Mouse (Mus musculus): ENCODE data around the gene Plxna3. TPM values are rescaled to one million over a fixed set of nuclear protein-coding genes. Genes with fewer than 3 reads are reported as not detected.

Plxna3 gene
- total RNA-seq (2023; ENCODE audit: inconsistent age), result 13.3 to 19.2 TPM (median 16.1 TPM) in 4 replicates

DNA sequence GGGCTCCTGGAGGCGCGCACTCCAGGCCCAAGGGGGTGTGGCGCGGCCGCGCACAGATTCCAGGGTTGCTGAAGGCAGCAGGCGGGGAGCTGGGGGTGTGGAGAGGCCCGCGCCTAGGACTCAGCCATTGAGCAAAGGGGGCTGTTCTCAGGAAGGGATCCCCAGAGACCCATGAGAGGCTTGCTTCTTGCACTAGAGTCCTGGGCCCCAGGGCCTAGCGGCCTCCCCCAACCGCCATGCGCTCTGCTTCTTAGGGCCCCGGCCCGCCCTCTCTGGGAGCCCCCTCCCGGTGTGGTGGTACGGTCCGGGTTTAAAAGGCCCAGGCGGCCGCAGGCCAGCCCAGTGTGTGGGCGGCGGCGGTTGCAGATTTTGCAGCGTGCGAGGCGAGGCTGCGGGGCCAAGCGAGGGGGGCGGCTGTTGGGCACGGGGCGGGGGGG lies at the start of gene Plxna3:
Plxna3 (plus strand) TSS at position 342 of the 437 bp plus-strand sequence.

DNA sequence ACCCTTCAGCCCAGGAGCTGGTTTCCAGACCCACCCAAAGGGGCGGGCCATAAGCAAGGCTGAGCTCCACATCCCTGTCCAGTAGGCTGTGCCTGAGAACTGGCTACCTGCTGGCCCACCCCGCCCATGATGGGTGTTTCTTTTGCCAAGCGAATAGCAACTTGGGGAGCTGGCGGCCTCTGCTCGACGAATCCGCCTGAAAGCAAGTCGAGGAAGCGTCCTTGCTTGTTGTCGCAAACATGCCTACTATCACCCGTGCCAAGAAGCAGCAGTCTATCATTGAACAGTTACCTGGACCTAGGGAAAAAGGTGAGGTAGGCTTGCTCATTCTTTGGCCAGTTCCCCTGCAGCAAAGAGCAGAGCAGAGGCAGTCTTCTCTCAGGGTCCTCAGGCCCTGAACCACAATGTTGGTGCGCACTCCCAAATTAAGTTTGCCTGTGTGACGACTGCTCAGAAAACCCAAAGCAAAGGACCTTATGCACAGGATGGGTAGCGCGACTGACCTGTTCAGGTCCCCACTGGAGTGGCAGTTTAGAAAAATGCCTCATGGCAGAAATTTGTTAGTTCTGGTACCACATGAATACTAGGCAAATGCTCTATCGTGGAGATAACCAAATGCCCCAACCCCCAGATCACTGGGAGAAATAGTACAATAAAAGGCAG lies 47.0 kb upstream of the Plxna3 start, which contains the start of the genes Taz and Dnase1l1:
Taz (plus strand) TSS at position 181 of the 663 bp plus-strand sequence.
Dnase1l1 (minus strand) TSS at position 606 of the 663 bp plus-strand sequence.

DNA sequence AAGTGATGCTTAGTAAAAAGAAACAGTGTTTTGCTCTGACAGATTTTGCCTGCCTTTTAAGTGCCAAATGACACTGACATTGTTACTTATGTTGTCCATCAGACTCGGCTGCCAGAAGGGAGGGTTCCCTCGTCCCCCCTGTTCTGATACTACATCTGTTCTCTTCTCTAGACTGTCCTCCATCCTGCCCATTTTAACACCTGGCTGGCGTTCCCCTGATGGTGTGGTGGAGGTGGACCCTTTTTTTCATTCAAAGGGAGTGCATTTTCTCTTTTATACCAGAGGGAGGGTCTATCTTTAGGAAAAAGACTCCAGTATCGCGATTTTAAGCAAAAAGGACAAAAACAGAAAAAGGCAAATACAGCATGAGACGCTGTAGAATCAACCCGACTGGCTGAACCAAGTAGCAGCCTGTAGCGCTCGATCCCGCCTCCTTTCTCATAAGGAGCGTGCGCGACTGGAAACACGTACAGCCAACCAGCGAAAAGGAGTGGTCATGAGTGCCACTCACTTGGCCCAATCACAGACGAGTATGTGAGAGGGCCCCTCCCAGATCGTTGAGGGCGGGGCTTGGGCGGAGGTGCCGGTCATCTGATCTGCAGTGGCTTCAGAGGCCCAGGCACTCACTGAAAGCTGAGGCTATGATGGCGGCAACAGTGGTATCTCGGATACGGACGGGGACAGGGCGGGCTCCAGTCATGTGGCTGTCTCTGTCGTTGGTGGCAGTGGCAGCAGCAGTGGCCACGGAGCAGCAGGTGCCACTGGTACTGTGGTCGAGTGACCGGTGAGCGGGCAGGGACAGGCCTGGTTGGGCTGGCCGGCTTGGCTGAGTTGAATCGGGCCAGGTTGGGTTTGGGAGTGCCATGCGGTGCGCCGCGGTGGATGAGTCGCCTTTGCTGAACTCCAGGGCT lies 32.1 kb upstream of the Plxna3 start, which contains the start of gene Atp6ap1:
Atp6ap1 (plus strand) TSS at position 560 of the 911 bp plus-strand sequence.

DNA sequence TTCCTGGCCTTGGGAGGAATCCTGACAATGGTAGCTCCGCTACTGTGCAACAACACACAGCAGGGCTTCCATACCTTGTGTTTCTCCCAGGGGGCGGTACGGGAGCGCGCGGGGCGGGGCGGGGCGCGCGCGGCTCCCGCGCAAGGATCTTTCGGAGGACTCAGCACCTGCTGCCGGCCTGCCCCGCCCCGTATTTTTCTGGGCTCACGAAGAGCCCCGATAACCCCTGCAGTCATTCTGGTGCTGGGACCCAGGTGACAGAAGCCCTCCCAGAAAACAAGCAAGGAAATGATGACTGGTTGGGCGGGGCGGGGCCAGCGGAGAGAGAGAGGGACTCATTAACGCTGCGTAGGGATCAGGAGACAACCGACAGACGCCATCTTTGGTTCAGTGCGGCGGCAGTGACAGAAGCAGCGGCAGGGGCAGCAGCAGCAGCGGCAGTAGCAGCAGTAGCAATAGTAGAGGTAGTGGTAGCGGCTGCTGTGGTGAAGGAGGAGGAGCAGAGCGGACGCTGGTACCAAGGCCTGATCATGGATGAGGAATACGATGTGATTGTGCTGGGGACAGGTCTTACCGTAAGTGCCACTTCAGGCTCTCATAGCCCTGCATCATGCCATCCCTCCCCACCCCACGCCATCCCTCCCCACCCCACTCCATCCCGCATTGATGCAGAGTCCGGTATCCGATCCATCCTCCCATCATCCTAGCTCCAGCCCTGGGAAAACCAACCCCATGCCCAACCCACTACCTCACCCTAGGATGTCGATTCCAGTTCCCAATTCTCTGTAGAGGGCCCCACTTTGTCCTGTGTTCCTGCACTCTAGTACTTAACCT lies 23.8 kb upstream of the Plxna3 start, which contains the start of gene Gdi1:
Gdi1 (plus strand) TSS at position 132 of the 834 bp plus-strand sequence.

DNA sequence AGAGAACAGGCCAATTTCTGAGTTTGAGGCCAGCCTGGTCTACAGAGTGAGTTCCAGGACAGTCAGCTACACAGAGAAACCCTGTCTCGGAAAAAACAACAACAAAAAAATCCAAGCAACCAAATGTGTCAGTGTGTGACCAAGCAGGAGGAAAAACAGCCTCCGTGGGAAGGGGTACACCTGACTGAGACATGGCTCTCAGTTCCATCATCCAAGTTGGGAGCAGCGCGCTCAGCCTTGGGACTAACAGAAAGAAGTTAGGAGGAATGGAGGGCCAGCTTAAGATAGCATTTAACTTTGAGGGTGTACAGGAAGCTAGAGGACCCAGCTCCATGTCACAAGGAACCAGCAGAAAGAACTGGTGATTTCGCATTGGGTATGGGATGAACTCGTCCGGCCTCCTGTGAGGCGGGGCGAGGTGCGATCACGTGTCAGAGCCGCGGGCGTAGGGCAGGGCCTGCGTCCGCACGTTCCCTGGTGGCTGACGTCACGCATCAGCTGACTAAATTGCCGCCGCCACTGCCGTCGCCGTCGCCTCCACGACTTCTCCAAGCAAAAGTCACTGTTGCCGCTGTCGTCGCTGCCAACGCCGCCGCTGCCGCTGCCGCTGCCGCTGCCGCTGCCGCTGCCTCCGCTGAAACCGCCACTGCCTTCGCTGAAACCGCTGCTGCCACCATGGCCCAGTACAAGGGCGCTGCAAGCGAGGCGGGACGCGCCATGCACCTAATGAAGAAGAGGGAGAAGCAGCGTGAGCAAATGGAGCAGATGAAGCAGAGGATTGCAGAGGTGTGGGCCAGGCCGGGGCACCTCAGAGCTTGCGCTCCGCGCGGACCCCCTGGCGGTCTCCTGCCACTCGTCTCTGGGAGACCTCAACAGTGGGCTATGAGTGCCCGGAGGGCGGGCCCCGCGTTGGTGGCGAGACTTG lies 16.1 kb upstream of the Plxna3 start, which contains the start of gene Fam50a:
Fam50a (plus strand) TSS at position 494 of the 925 bp plus-strand sequence.

DNA sequence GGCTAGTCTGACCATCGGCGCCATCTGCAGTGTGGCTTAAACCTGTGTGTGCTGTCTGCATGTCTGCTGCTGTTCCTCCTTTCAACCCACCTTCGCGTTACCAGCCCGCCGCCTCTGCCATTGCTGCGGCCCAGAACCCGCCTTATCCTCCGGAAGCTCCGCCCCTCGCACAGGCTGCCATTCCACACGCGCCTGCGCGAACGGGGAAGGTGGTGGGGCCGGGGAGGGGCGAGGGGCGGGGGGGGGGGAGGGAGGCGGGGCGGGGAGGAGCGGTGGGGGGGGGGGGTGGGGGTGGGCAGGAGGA lies 24.6 kb downstream of the Plxna3 start, which contains the start of gene Lage3:
Lage3 (minus strand) TSS at position 152 of the 304 bp plus-strand sequence.

DNA sequence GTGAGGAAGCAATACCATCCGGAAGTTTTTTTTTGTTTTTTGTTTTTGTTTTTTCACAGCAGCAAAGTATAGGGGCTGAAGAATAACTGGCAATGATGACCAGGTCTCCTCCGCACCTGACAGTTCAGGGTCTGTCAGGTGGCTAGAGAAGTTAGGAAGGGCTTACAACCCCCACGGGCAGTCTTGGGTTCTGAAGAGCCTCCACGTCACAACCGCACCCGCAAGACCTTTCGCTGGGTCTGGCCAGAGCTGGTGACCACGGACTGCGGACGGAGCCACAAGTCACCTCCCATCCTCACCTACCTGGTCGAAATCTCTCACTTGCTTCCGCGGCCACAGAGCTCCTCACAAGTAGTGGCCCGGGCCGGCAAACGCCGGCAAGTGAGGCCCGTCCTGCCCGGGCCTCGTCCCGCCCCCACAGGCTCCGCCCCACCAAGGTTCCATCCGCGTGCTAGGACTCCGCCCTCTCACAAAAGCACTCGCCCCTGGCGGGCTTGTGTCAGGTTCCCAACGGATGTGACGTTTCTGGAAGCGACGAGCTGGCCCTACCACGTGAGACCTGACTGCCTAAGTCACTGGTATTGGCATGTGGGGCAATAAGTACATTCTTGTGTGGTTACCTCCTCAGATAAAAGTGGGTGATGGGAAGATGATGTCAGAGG lies 44.2 kb downstream of the Plxna3 start, which contains the start of the genes Ubl4a and Slc10a3:
Ubl4a (minus strand) TSS at position 331 of the 662 bp plus-strand sequence.
Slc10a3 (minus strand) TSS at position 462 of the 662 bp plus-strand sequence.

DNA sequence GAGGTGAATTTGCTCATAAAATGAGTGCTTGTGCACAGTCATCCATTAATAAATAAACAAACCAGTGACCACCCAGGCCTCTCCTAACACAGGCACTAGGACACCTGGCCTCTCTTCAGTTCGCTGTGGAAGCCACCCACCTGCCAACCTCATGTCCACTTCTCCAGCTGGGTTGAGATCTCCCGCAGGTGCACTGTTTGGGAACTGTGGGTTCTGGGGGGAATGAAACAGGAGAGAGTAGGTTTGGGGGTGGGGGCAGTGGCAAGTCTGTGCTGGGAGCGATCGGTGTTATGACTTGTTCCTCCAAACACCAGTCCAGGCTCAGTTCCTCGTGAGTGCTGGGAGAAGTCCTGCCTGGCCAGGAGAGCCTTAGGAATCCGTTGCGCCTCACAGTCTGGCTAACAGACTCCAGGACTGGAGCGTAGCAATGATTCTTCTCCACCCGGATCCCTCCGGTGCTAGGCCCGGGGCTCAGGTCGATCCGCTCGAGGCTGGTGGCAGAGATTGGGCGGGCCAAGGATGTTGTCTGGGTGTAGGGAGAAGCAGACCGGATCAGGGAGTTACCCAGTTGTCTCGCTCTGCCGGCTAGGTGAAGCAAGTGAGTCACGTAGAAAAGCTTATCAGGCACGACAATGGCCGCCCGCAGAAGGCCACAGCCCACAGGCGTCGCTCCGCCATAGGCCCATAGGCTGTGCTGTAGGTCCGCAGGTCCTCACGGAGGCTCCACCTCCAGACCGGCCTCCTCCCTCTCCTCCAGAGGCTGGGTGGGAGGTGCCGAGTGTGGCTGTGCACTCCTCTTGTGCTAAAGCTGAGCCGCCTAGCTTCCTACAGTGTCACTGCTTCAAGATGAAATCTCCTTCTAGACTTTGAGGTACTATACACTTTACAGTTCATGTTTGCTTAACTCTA lies 63.9 kb downstream of the Plxna3 start, which contains the start of the genes Fam3a and Ikbkg:
Fam3a (minus strand) TSS at position 738 of the 909 bp plus-strand sequence.
Ikbkg (plus strand) TSS at position 756 of the 909 bp plus-strand sequence.

Other genes starting within 250 kb of the Plxna3 start
- not detected in 4 replicates for gene Opn1mw, start 201.6 kb upstream of the Plxna3 start, total RNA-seq (2023; ENCODE audit: inconsistent age)
- 41.7 to 52.4 TPM (median 47.8 TPM) in 4 replicates for gene Mecp2, start 193.7 kb upstream of the Plxna3 start, total RNA-seq (2023; ENCODE audit: inconsistent age)
- not detected in 4 replicates for gene Tex28, start 161.2 kb upstream of the Plxna3 start, total RNA-seq (2023; ENCODE audit: inconsistent age)
- gene Tktl1, start 151.8 kb upstream of the Plxna3 start, total RNA-seq (2023; ENCODE audit: inconsistent age), result 0.42 to 0.67 TPM (median 0.57 TPM) in 4 replicates
- gene Flna, start 79.2 kb upstream of the Plxna3 start, total RNA-seq (2023; ENCODE audit: inconsistent age), result 454 to 490 TPM (median 483 TPM) in 4 replicates
- gene Emd, start 74.4 kb upstream of the Plxna3 start, total RNA-seq (2023; ENCODE audit: inconsistent age), result 89.2 to 95.0 TPM (median 89.9 TPM) in 4 replicates
- gene Rpl10, start 58.3 kb upstream of the Plxna3 start, total RNA-seq (2023; ENCODE audit: inconsistent age), result 578 to 737 TPM (median 614 TPM) in 4 replicates
- gene Taz, start 47.2 kb upstream of the Plxna3 start, total RNA-seq (2023; ENCODE audit: inconsistent age), result 93.5 to 123 TPM (median 106 TPM) in 4 replicates
- 13.0 to 20.3 TPM (median 15.0 TPM) in 4 replicates for gene Dnase1l1, start 46.7 kb upstream of the Plxna3 start, total RNA-seq (2023; ENCODE audit: inconsistent age)
- gene Atp6ap1, start 32.0 kb upstream of the Plxna3 start, total RNA-seq (2023; ENCODE audit: inconsistent age), result 166 to 176 TPM (median 174 TPM) in 4 replicates
- gene Gdi1, start 24.1 kb upstream of the Plxna3 start, total RNA-seq (2023; ENCODE audit: inconsistent age), result 307 to 387 TPM (median 365 TPM) in 4 replicates
- 101 to 115 TPM (median 104 TPM) in 4 replicates for gene Fam50a, start 16.0 kb upstream of the Plxna3 start, total RNA-seq (2023; ENCODE audit: inconsistent age)
- gene Lage3, start 24.6 kb downstream of the Plxna3 start, total RNA-seq (2023; ENCODE audit: inconsistent age), result 23.7 to 32.8 TPM (median 26.6 TPM) in 4 replicates
- 21.4 to 36.5 TPM (median 28.5 TPM) in 4 replicates for gene Ubl4a, start 44.2 kb downstream of the Plxna3 start, total RNA-seq (2023; ENCODE audit: inconsistent age)
- 13.5 to 19.3 TPM (median 16.5 TPM) in 4 replicates for gene Slc10a3, start 44.3 kb downstream of the Plxna3 start, total RNA-seq (2023; ENCODE audit: inconsistent age)
- gene Fam3a, start 64.2 kb downstream of the Plxna3 start, total RNA-seq (2023; ENCODE audit: inconsistent age), result 14.8 to 20.2 TPM (median 16.8 TPM) in 4 replicates
- 56.8 to 57.7 TPM (median 57.5 TPM) in 4 replicates for gene Ikbkg, start 64.2 kb downstream of the Plxna3 start, total RNA-seq (2023; ENCODE audit: inconsistent age)
- 31.4 to 37.9 TPM (median 35.4 TPM) in 4 replicates for gene G6pdx, start 100.1 kb downstream of the Plxna3 start, total RNA-seq (2023; ENCODE audit: inconsistent age)
- not detected in 4 replicates for gene Gm6880, start 152.3 kb downstream of the Plxna3 start, total RNA-seq (2023; ENCODE audit: inconsistent age)
- gene Olfr1326-ps1, start 245.8 kb downstream of the Plxna3 start, total RNA-seq (2023; ENCODE audit: inconsistent age), result not detected in 4 replicates

Data from B cell, adult (primary cell).